Mouse (Mus musculus) bone marrow macrophage, adult 2 months (primary cell): Measurements from ENCODE around the gene Aktip. TPM values are rescaled to one million over a fixed set of nuclear protein-coding genes. Genes with fewer than 3 reads are reported as not detected.

Source experiments
- H3K27ac ChIP-seq: 2 replicates; pipeline ENCODE4 v1.5.1; 2012; ENCODE audit warnings: low read depth, low read length; ENCODE audit not compliant: insufficient read depth
- H3K4me1 ChIP-seq: 2 replicates; pipeline ENCODE4 v1.6.1; 2012; ENCODE audit warnings: low read length; ENCODE audit not compliant: control insufficient read depth, insufficient read depth
- H3K4me3 ChIP-seq: 2 replicates; pipeline ENCODE4 v1.5.1; 2012; ENCODE audit warnings: mild to moderate bottlenecking, low read length, moderate library complexity; ENCODE audit not compliant: insufficient read depth
- CTCF ChIP-seq: IDR thresholded peaks from 2 replicates; pipeline ENCODE4 v1.5.1; 2012; ENCODE audit warnings: low read depth, mild to moderate bottlenecking, low read length, moderate library complexity
- POLR2A ChIP-seq: IDR thresholded peaks from 2 replicates; pipeline ENCODE4 v1.6.1; 2012; ENCODE audit warnings: mild to moderate bottlenecking, low read depth, low read length, borderline replicate concordance
- polyA plus RNA-seq: library from polyadenylated mRNA; stranded (reverse); fragments of >200 nt; gene quantifications from 2 replicates; pipeline ENCODE4 v1.2.4, GENCODE M21; 2012; ENCODE audit not compliant: missing spikeins, insufficient read depth, insufficient read length

The Aktip gene
- polyA plus RNA-seq = 35.1 and 38.2 TPM in 2 replicates

DNA sequence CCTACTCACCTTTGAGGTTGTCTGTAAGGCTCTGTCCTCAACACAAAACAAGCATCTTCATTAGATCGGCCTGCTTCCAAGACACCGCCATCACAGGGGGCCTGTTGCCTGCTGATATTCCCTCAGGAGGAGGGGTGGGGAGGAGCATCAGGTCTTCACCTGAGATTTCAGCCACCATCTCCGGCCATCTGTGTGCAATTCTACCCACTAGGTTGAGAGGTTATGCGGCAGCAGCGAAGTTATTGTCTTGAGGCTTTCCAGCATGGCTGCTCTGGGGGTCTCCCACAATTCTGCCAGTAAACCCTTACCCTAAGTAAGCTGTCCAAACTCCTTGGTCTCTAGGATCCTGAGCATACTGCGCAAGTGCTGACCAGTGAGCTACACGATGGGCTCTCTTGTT lies at the start of gene Aktip:
Gene Aktip (minus strand): TSS at position 101 of the 400 bp plus-strand sequence.
- TF ChIP-seq POLR2A (no peak), CTCF (no peak)
- Histone ChIP-seq H3K4me3 (no peak within 1 kb of the TSS), H3K4me1 (peaks cover 3% of the 10 kb centered on the region; the same call in 1 of the 2 replicates), H3K27ac (no peak within 1 kb of the TSS)

DNA sequence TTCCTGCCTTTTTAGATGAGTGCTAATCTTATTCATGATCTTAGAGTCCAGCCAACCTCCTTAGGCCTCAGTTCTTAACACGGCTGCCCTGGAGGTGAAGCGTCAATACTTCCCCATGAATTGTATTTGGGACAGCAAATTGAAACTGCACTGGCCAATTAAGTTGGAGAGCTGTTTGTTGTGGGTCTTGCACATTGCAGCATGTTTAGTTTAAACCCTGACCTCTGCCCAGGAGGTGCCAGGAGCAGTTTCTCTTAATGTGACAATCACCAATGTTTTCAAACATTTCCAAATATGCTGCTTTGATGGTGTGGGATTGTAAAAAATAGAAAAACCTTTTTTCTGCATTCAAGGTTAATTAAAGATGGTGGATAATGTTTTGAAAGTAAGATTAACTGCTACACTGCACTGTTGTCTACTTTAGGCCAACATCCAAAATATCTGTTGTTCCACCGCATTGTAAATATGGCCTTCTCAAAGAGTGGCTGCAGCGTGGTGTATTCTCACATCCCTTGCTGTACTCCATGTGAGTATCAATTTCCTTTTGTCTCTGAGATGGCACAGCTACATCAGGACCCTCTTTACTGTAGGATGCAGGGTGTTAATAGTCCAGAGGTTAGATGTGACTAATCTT lies 46.2 kb upstream of the Aktip start:
- TF ChIP-seq POLR2A = no peak
- no peak for TF ChIP-seq CTCF
- no peak overlapping the region for H3K4me3 ChIP-seq

DNA sequence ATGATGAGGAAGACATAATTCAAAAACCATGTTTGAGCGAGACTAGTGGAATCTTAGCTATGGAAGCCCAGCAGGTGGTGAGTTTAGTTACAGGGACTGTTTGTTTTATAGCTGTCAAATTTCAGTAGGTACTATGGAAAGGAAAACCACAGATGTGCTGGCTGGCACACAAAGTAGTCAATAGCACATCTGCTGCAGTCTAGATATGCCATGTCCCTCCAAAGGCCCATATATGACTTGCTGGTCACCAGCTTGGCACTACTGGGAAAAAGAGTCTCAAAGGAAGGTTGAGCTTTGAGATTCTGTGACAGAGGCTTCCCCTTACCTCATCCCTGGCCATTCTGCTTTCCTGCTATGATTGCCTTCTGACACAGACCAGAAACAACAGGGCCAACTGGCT lies 42.9 kb upstream of the Aktip start:
- Histone ChIP-seq H3K27ac (no peak overlapping the region), H3K4me1 (no peaks in the 10 kb centered on the region), H3K4me3 (no peak overlapping the region)
- no peak for TF ChIP-seq POLR2A
- no peak for TF ChIP-seq CTCF

More for the DNA sequence above, 46.2 kb upstream of the Aktip start:
- Histone ChIP-seq H3K4me1 (no peaks in the 10 kb centered on the region), H3K27ac (no peak overlapping the region)

DNA sequence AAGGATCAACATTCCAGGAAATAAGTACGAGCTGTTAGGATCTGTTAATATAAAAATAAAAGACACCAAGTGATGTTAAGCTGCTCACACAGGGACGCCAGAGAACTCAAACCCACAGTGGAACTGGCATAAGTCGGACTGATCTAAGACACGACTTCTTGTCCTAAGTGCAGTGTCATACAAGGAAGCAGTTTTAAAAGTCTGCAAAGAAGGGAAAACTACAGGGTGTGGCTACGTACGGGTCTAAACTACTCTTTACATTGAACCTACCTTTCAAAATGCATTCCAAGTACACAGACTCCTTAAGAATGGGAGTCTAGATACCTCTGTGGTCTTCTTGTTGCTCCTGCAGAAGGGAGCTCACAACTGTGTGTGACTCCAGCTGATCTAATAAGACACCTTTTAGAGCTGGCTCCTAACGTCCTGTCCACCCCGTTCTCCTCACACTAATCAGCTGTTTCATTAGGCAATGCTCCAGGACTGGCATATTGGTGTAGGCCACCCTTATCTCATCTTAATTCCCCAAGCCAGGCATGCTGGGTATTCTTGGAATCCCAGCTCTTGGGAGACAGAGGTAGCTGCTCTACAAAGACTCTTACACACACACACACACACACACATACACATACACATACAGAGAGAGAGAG lies 42.2 kb upstream of the Aktip start:
- H3K27ac ChIP-seq = no peak overlapping the region
- no peak for TF ChIP-seq CTCF
- no peak for TF ChIP-seq POLR2A
- no peaks in the 10 kb centered on the region for H3K4me1 ChIP-seq
- H3K4me3 ChIP-seq = no peak overlapping the region

DNA sequence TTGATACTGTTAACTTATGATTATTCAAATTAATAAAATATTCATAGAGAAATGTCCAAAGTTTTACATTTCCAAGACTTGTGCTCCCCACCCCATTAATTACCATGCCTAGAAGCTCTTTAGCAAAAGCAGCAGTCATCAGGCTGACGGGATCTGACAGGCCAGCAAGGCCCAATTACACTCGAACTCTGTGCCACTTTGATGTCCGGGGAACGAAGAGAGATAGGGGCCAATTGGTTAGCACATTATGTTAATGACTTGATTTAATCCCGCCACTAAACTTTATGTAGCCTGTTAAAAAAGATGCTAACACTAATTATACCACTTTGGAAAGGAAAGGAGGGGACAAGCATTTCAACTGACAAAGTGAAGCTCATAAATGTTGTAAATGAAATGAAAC lies 41.6 kb upstream of the Aktip start:
- Histone ChIP-seq H3K27ac (no peak overlapping the region), H3K4me3 (no peak overlapping the region), H3K4me1 (no peaks in the 10 kb centered on the region)
- TF ChIP-seq CTCF (no peak), POLR2A (no peak)

DNA sequence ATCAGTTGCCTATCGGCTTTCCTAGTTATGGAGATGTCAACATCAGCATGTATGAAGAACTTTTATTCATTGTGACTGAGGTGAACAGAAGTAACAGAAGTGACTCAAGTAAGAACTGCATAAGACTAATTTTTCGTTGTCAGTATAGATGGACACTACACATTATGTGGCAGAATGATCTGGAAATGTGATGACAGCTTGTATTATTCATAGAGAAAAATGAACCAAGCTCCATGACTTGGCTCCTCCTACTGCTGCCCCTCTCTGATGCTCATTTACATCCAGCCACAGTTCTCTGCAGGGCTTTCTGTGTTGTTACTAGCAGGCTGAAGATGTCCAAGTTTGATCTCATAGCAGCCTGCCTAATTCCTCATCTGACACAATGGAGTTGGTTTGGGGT lies 37.4 kb upstream of the Aktip start:
- H3K27ac ChIP-seq = no peak overlapping the region
- H3K4me3 ChIP-seq = no peak overlapping the region
- TF ChIP-seq CTCF = no peak
- TF ChIP-seq POLR2A = no peak
- H3K4me1 ChIP-seq = no peaks in the 10 kb centered on the region

DNA sequence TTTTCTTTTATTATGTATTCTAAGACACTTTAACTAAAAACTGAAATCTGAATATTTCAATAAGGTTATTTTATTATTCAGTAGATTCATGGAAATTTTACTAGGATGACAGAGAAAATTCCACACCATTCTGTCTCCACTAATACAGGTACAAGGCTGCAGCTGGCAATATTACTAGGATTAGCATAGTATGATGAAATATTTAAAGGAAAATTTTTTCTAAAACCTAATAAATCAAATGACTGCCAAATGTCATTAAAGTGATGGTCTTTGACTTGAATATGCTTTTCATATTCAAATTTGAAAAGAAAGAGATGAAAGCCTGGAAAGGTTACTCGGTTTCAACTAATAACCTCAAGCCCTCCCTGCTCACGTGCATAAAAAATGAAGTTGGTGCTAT lies 34.3 kb upstream of the Aktip start:
- Histone ChIP-seq H3K4me1 (no peaks in the 10 kb centered on the region), H3K4me3 (no peak overlapping the region), H3K27ac (no peak overlapping the region)
- TF ChIP-seq CTCF (no peak), POLR2A (no peak)

DNA sequence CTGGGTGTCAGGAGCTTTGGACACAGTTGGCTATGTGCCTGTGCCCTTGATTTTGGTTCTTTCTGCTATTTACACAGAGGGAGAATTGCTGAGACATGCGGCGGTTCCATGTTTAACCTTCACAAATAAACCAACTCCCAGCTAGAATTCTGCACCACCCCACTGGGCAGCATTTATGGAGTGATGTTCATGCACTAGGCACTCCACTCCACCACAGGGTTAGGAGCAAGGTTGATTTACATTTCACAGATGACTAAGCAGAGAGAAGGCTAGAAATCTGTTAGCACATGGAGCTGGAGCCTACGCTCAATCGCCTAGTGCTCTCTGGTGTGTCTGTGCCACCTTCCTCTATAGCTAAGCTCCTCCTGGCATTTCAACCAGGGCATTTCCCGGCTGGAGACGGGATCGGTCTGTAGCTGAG lies 27.7 kb upstream of the Aktip start:
- no peak for TF ChIP-seq CTCF
- TF ChIP-seq POLR2A = no peak
- H3K27ac ChIP-seq = no peak overlapping the region
- H3K4me1 ChIP-seq = no peaks in the 10 kb centered on the region
- H3K4me3 ChIP-seq = no peak overlapping the region

DNA sequence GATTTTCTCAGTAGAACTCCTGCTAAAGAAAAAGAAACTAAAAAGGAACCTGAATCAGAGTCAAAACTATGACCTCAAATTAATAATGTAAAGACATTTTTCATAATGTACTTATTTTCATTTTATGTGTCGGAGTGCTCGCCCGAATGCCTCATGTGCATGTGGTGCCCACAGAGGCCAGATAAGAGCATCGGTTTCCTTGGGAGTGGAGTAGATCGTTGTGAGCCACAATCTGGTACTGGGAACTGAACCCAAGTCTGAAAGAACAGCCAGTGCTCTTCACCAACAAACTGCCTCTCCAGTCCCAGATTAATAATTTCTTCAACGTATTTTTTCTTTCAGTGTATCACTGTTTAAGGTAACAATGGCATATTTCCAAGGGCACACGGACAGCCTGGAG lies 24.5 kb upstream of the Aktip start:
- H3K4me3 ChIP-seq = no peak overlapping the region
- TF ChIP-seq CTCF = no peak
- no peak for TF ChIP-seq POLR2A
- H3K27ac ChIP-seq = no peak overlapping the region
- no peaks in the 10 kb centered on the region for H3K4me1 ChIP-seq

DNA sequence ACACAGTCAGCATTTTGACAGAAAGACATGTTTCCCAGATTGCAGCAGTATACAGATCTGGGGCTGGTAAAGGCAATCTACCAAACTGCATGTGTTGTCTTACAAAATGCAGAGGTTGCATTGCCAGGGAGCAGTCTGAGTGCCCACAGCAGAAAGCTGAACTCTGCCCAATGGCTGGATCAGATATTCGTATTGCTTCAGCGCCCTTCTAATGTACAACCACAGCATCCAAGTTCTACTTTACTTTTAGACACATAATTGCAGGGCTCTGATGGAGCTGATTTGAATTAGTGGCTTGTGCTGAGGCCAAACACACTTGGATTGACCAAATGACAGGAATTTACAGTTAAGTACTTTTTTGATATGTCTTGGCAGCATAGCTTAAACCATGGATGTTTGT lies 22.1 kb upstream of the Aktip start:
- Histone ChIP-seq H3K4me1 (no peaks in the 10 kb centered on the region), H3K27ac (no peak overlapping the region), H3K4me3 (no peak overlapping the region)
- TF ChIP-seq POLR2A = no peak
- no peak for TF ChIP-seq CTCF
